ENCODE assay signal across 19 mouse cellular contexts in genomic region chr15:77206996-77207395, GRCm38 (mm10).
"Had no signal": no experiment of that assay in that cellular context is flagged by ENCODE, and none has a peak within 500 bp of the region (broad histone marks: within the 10 kb centered on the region; RNA-seq: fewer than 3 reads in every experiment).

No protein-coding gene starts in this region.

- H3K9ac ChIP-seq: liver, embryonic 14.5 days; lung, embryonic 14.5 days; midbrain, embryonic 13.5 days; neural tube, embryonic 13.5 days; neural tube, embryonic 15.5 days had no signal

- H3K27ac ChIP-seq: liver, embryonic 14.5 days; midbrain, embryonic 10.5 days; midbrain, embryonic 13.5 days; neural tube, embryonic 13.5 days; neural tube, embryonic 15.5 days had no signal

- H3K4me2 ChIP-seq: lung, embryonic 14.5 days; midbrain, embryonic 13.5 days; neural tube, embryonic 13.5 days; neural tube, embryonic 15.5 days had no signal

- H3K4me3 ChIP-seq: midbrain, embryonic 10.5 days; midbrain, embryonic 13.5 days; myocyte; neural tube, embryonic 13.5 days; neural tube, embryonic 15.5 days had no signal

- H3K36me3 ChIP-seq: midbrain, embryonic 10.5 days; midbrain, embryonic 13.5 days; neural tube, embryonic 13.5 days; neural tube, embryonic 15.5 days had no signal

- H3K27me3 ChIP-seq: midbrain, embryonic 13.5 days; neural tube, embryonic 13.5 days; neural tube, embryonic 15.5 days had no signal

- ATAC-seq: midbrain, embryonic 13.5 days; midbrain, embryonic 16.5 days had no signal

- H3K9me3 ChIP-seq: midbrain, embryonic 10.5 days; midbrain, embryonic 13.5 days; neural tube, embryonic 13.5 days; neural tube, embryonic 15.5 days had no signal

- DNase-seq: lung, adult 18-20 months; lung, embryonic 14.5 days; lung, postnatal 10 days; lung, postnatal 4 days; retina, postnatal 1 day; right cerebral cortex, adult 18-20 months; right cerebral cortex, postnatal 25 days; right cerebral cortex, postnatal 4 days; spleen, adult 18-20 months; thymus, adult 18-20 months; thymus, postnatal 14 days; thymus, postnatal 36 days had no signal
